Mouse (Mus musculus) intestine, embryonic 14.5 days (tissue): ENCODE results near the gene Mapt. TPM values are rescaled to one million over a fixed set of nuclear protein-coding genes. Genes with fewer than 3 reads are reported as not detected.

ENCODE experiments used
- ATAC-seq: fragments of 200-750 bp; cut with Nextera tagmentation; replicated peaks from 2 replicates; pipeline ENCODE4 v1.8.0; 2017; ENCODE audit warnings: low read depth, moderate number of reproducible peaks, moderate TSS enrichment, moderate library complexity; ENCODE audit not compliant: low FRiP score, low TSS enrichment
- DNase-seq: peaks from one replicate; pipeline ENCODE4 v3.0.0-alpha.2; 2018; ENCODE audit warnings: low spot score
- H3K27ac ChIP-seq: fragments of 300-500 bp; sonication (generic); 2 replicates; pipeline ENCODE4 v1.5.1; 2014; ENCODE audit warnings: low read depth, mild to moderate bottlenecking, control low read depth
- H3K27me3 ChIP-seq: fragments of 300-500 bp; sonication (generic); replicated peaks from 2 replicates; pipeline ENCODE4 v1.6.1; 2014; ENCODE audit warnings: low read length, control low read depth; ENCODE audit not compliant: control insufficient read depth, insufficient read depth
- H3K36me3 ChIP-seq: fragments of 300-500 bp; sonication (generic); 2 replicates; pipeline ENCODE4 v1.6.1; 2014; ENCODE audit warnings: low read length, control low read depth; ENCODE audit not compliant: control insufficient read depth, insufficient read depth
- H3K4me1 ChIP-seq: fragments of 300-500 bp; sonication (generic); replicated peaks from 2 replicates; pipeline ENCODE4 v1.6.1; 2014; ENCODE audit warnings: low read length, control low read depth, mixed read lengths; ENCODE audit not compliant: control insufficient read depth, insufficient read depth
- H3K4me2 ChIP-seq: fragments of 300-500 bp; sonication (generic); 2 replicates; pipeline ENCODE4 v1.6.1; 2014; ENCODE audit warnings: low read length
- H3K4me3 ChIP-seq: fragments of 300-500 bp; sonication (generic); 2 replicates; pipeline ENCODE4 v1.5.1; 2014; ENCODE audit warnings: low read depth, low read length, control low read depth, mixed read lengths
- H3K9ac ChIP-seq: fragments of 300-500 bp; sonication (generic); 2 replicates; pipeline ENCODE4 v1.6.1; 2014; ENCODE audit warnings: mild to moderate bottlenecking, low read length
- H3K9me3 ChIP-seq: fragments of 300-500 bp; sonication (generic); 2 replicates; pipeline ENCODE4 v1.6.1; 2016; ENCODE audit warnings: low read length, control low read depth; ENCODE audit not compliant: control insufficient read depth
- WGBS: fragments of 180-500 bp; shearing (Covaris S2); extraction: QIAGEN DNeasy Blood & Tissue Kit; methylation state at CpG from one replicate; pipeline ENCODE4 v1.1.7; 2014; 5-methylcytosine and 5-hydroxymethylcytosine counted together
- polyA plus RNA-seq: library from polyadenylated mRNA; unstranded; fragments of >200 nt; fragmentation: Nextera tagmentation; extraction: Ambion mirVana; gene quantifications from 2 replicates; pipeline ENCODE4 v1.2.1, GENCODE M21; 2014

Gene Mapt
- polyA plus RNA-seq, 1 experiment from 2014 or later: 16.8 TPM

- H3K36me3 ChIP-seq: no peaks in the 10 kb centered on the region
- 85% methylated on average over 10 of the region's 10 CpGs for WGBS
- H3K27me3 ChIP-seq: no peaks in the 10 kb centered on the region
- no peak overlapping the region for H3K9ac ChIP-seq
- H3K4me1 ChIP-seq: no peaks in the 10 kb centered on the region
- no peak for DNase-seq
- H3K9me3 ChIP-seq: no peaks in the 10 kb centered on the region
- H3K27ac ChIP-seq: no peak overlapping the region
- H3K4me3 ChIP-seq: no peak overlapping the region
- ATAC-seq: no peak
- no peak overlapping the region for H3K4me2 ChIP-seq
These were observed 23.3 kb downstream of the Mapt start for GRCm38 (mm10) chr11:104254408-104255039.

GRCm38 (mm10) chr11:104256179-104256578 lies 25.0 kb downstream of the Mapt start:
- no peak for ATAC-seq
- Histone ChIP-seq H3K9me3 (no peaks in the 10 kb centered on the region), H3K36me3 (no peaks in the 10 kb centered on the region), H3K27ac (no peak overlapping the region), H3K27me3 (no peaks in the 10 kb centered on the region), H3K4me1 (no peaks in the 10 kb centered on the region), H3K9ac (no peak overlapping the region), H3K4me2 (no peak overlapping the region), H3K4me3 (no peak overlapping the region)
- DNase-seq: no peak
- WGBS: 89% methylated on average over 2 of the region's 2 CpGs

GRCm38 (mm10) chr11:104258991-104259390 lies 27.8 kb downstream of the Mapt start:
- no peak overlapping the region for H3K9ac ChIP-seq
- no peak for ATAC-seq
- WGBS: 33% methylated on average over 4 of the region's 4 CpGs
- H3K4me1 ChIP-seq: no peaks in the 10 kb centered on the region
- H3K27me3 ChIP-seq: no peaks in the 10 kb centered on the region
- H3K4me3 ChIP-seq: no peak overlapping the region
- no peaks in the 10 kb centered on the region for H3K9me3 ChIP-seq
- H3K36me3 ChIP-seq: no peaks in the 10 kb centered on the region
- no peak for DNase-seq
- no peak overlapping the region for H3K27ac ChIP-seq
- H3K4me2 ChIP-seq: no peak overlapping the region

- DNase-seq (no peak), ATAC-seq (no peak)
- no peak overlapping the region for H3K27ac ChIP-seq
- H3K4me2 ChIP-seq: no peak overlapping the region
- no peaks in the 10 kb centered on the region for H3K9me3 ChIP-seq
- 72% methylated on average over 6 of the region's 6 CpGs for WGBS
- 0 out of 2 replicates have a peak, but pooled peaks cover 2% of the 10 kb centered on the region for H3K4me1 ChIP-seq
- H3K27me3 ChIP-seq: no peaks in the 10 kb centered on the region
- H3K4me3 ChIP-seq: no peak overlapping the region
- H3K9ac ChIP-seq: no peak overlapping the region
- H3K36me3 ChIP-seq: no peaks in the 10 kb centered on the region
These were observed 33.5 kb downstream of the Mapt start for GRCm38 (mm10) chr11:104264683-104265082.

DNA sequence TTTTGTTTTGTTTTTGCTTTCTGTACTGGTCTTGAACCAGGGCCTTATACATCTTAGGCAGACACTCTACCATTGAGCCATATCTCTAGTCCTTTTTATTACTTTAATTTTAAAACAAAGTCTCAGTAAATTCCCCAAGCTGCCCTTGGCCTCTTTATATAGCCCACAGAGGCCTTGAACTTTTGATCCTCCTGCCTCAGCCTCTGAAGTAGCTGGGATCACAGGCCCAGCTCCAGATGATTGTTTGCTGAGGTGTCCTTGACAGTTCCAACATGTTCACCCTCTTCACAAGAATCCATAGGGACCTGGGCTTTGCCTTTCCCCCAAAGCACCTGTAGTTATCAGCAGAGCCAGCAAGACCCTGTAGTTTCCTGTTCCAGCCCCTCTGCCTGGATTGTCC lies 34.5 kb downstream of the Mapt start:
- Histone ChIP-seq H3K9me3 (no peaks in the 10 kb centered on the region), H3K27me3 (no peaks in the 10 kb centered on the region)
- ATAC-seq: no peak

DNA sequence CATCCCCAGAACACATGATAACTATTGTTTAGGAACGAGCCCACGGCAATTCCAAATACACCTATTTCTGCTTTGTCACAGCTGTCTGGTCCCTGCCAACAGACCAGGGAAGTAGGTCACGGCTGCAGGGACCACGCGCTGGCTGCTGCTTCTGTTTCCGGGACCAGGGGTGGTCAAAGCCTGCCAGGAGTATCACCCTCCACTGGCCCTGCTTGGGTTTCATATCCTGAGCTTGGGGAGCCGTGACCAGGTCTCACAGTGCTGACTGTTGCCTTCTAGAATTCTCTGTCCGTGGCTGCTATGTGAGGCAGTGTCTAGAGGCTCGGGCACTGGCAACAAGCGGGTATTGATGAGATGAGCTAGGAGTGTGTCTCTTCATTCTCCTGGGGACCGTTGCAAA lies 36.2 kb downstream of the Mapt start:
- H3K27ac ChIP-seq: no peak overlapping the region
- no peaks in the 10 kb centered on the region for H3K9me3 ChIP-seq
- no peak for DNase-seq
- no peak overlapping the region for H3K4me2 ChIP-seq
- ATAC-seq: no peak
- no peak overlapping the region for H3K9ac ChIP-seq
- 79% methylated on average over 11 of the region's 11 CpGs for WGBS
- 0 out of 2 replicates have a peak, but pooled peaks cover 2% of the 10 kb centered on the region for H3K4me1 ChIP-seq
- H3K36me3 ChIP-seq: no peaks in the 10 kb centered on the region
- no peak overlapping the region for H3K4me3 ChIP-seq
- no peaks in the 10 kb centered on the region for H3K27me3 ChIP-seq

More for the DNA sequence above, 34.5 kb downstream of the Mapt start:
- Histone ChIP-seq H3K4me1 (0 out of 2 replicates have a peak, but pooled peaks cover 2% of the 10 kb centered on the region), H3K27ac (no peak overlapping the region), H3K36me3 (no peaks in the 10 kb centered on the region), H3K9ac (no peak overlapping the region), H3K4me2 (no peak overlapping the region), H3K4me3 (no peak overlapping the region)
- DNase-seq: no peak

- no peaks in the 10 kb centered on the region for H3K9me3 ChIP-seq
- 46% methylated on average over 9 of the region's 9 CpGs for WGBS
- ATAC-seq: no peak
- H3K27ac ChIP-seq: no peak overlapping the region
- H3K4me2 ChIP-seq: no peak overlapping the region
- H3K4me1 ChIP-seq: 0 out of 2 replicates have a peak, but pooled peaks cover 2% of the 10 kb centered on the region
- H3K27me3 ChIP-seq: no peaks in the 10 kb centered on the region
- no peak for DNase-seq
- no peak overlapping the region for H3K9ac ChIP-seq
- H3K36me3 ChIP-seq: no peaks in the 10 kb centered on the region
- no peak overlapping the region for H3K4me3 ChIP-seq
These were observed 38.2 kb downstream of the Mapt start for GRCm38 (mm10) chr11:104269385-104269822.

DNA sequence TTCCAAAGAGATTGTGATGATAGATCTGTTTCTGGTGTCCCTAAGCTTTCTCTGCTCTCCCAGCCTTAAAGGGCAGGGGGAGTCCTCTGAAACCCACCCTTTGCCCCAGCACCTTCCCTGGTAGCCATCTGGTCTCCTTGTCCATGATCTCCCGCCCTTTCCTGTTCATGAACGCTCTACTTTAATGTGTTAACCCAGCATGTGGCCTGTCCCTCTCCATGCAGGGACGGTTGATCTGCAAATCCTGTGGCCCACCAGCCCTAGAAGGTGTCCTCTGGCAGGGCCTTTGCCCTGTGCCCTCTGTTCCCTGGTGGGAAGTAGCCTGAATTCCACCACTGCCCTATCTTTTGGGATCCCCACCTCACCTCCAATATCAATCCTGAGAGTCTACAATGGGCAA lies 39.3 kb downstream of the Mapt start:
- Histone ChIP-seq H3K27ac (no peak overlapping the region), H3K27me3 (no peaks in the 10 kb centered on the region), H3K9ac (no peak overlapping the region), H3K4me1 (0 out of 2 replicates have a peak, but pooled peaks cover 2% of the 10 kb centered on the region), H3K9me3 (no peaks in the 10 kb centered on the region), H3K4me3 (no peak overlapping the region), H3K4me2 (no peak overlapping the region), H3K36me3 (no peaks in the 10 kb centered on the region)
- ATAC-seq (no peak), DNase-seq (no peak)
- WGBS: 85% methylated on average over 3 of the region's 3 CpGs

DNA sequence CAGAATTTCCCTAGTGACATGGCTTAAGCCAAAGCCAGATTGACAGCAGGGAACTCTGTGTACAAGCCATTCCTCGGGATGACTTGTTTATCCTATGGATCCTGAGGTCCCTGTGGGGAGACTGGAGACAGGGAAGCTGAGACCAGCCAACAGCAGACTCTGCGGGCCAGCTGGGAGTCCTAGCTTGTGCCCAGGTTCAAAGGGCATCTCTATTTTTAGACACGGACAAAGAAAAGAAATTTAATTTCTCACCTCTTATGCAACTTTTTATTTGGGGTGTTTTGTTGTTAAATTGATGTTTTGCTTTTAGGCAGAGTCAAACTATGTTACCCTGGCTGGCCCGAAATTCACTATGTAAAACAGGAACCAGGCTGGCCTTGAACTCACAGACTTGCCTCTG lies 39.7 kb downstream of the Mapt start:
- DNase-seq: no peak
- Histone ChIP-seq H3K9me3 (no peaks in the 10 kb centered on the region), H3K4me2 (no peak overlapping the region), H3K27ac (no peak overlapping the region), H3K4me1 (0 out of 2 replicates have a peak, but pooled peaks cover 2% of the 10 kb centered on the region), H3K27me3 (no peaks in the 10 kb centered on the region), H3K4me3 (no peak overlapping the region), H3K9ac (no peak overlapping the region), H3K36me3 (no peaks in the 10 kb centered on the region)
- 66% methylated on average over 4 of the region's 4 CpGs for WGBS
- ATAC-seq: no peak
